Mouse (Mus musculus): ENCODE measurements around the gene Stra6. TPM values are rescaled to one million over a fixed set of nuclear protein-coding genes. Genes with fewer than 3 reads are reported as not detected.

Gene Stra6
- polyA plus RNA-seq, 1 experiment from 2014 or later: 8.6 TPM

GRCm38 (mm10) chr9:58150733-58151361 is 87.3 kb downstream of the Stra6 start:
- no peak overlapping the region for H3K4me3 ChIP-seq (ENCODE audit: low read depth, low read length)
- no peaks in the 10 kb centered on the region for H3K36me3 ChIP-seq (ENCODE audit: control insufficient read depth, insufficient read depth, low read length)
- no peaks in the 10 kb centered on the region for H3K9me3 ChIP-seq (ENCODE audit: control insufficient read depth, low read length)
- no peak for DNase-seq (ENCODE audit: low spot score)
- no peak overlapping the region for H3K9ac ChIP-seq (ENCODE audit: low read length)
- H3K4me2 ChIP-seq (ENCODE audit: low read length): no peak overlapping the region
- no peak overlapping the region for H3K27ac ChIP-seq (ENCODE audit: low read depth)
- H3K27me3 ChIP-seq (replicated peaks; ENCODE audit: control insufficient read depth, insufficient read depth, low read length): no peaks in the 10 kb centered on the region
- H3K4me1 ChIP-seq (replicated peaks; ENCODE audit: control insufficient read depth, insufficient read depth, low read length): peaks cover 28% of the 10 kb centered on the region
- no peak for ATAC-seq (replicated peaks; ENCODE audit: low FRiP score, low TSS enrichment, low read depth)
- WGBS: 74% methylated on average over 4 of the region's 4 CpGs

GRCm38 (mm10) chr9:58153095-58153494 is 89.5 kb downstream of the Stra6 start:
- DNase-seq (ENCODE audit: low spot score) (no peak), ATAC-seq (replicated peaks; ENCODE audit: low FRiP score, low TSS enrichment, low read depth) (no peak)
- H3K4me2 ChIP-seq (ENCODE audit: low read length): no peak overlapping the region
- WGBS: 75% methylated on average over 3 of the region's 3 CpGs
- H3K27ac ChIP-seq (ENCODE audit: low read depth): peak overlapping the region; percentile 27; the same call in 1 of the 2 replicates
- H3K4me3 ChIP-seq (ENCODE audit: low read depth, low read length): no peak overlapping the region
- peaks cover 40% of the 10 kb centered on the region for H3K4me1 ChIP-seq (replicated peaks; ENCODE audit: control insufficient read depth, insufficient read depth, low read length)
- H3K9ac ChIP-seq (ENCODE audit: low read length): no peak overlapping the region
- no peaks in the 10 kb centered on the region for H3K9me3 ChIP-seq (ENCODE audit: control insufficient read depth, low read length)
- H3K27me3 ChIP-seq (replicated peaks; ENCODE audit: control insufficient read depth, insufficient read depth, low read length): no peaks in the 10 kb centered on the region
- no peaks in the 10 kb centered on the region for H3K36me3 ChIP-seq (ENCODE audit: control insufficient read depth, insufficient read depth, low read length)

- H3K4me3 ChIP-seq (ENCODE audit: low read depth, low read length): no peak overlapping the region
- H3K9me3 ChIP-seq (ENCODE audit: control insufficient read depth, low read length): no peaks in the 10 kb centered on the region
- H3K4me2 ChIP-seq (ENCODE audit: low read length): peak overlapping the region; percentile 62
- H3K27ac ChIP-seq (ENCODE audit: low read depth): peak overlapping the region; percentile 74
- H3K27me3 ChIP-seq (replicated peaks; ENCODE audit: control insufficient read depth, insufficient read depth, low read length): no peaks in the 10 kb centered on the region
- no peaks in the 10 kb centered on the region for H3K36me3 ChIP-seq (ENCODE audit: control insufficient read depth, insufficient read depth, low read length)
- H3K4me1 ChIP-seq (replicated peaks; ENCODE audit: control insufficient read depth, insufficient read depth, low read length): peaks cover 53% of the 10 kb centered on the region
- 17% methylated on average over 3 of the region's 3 CpGs for WGBS
- H3K9ac ChIP-seq (ENCODE audit: low read length): no peak overlapping the region
- DNase-seq (ENCODE audit: low spot score) (peak; percentile 81), ATAC-seq (replicated peaks; ENCODE audit: low FRiP score, low TSS enrichment, low read depth) (0 out of 2 replicates have a peak, but pooled peaks have one; percentile 33)
These were observed 91.8 kb downstream of the Stra6 start for GRCm38 (mm10) chr9:58155366-58155765.

- Histone ChIP-seq H3K27me3 (replicated peaks; ENCODE audit: control insufficient read depth, insufficient read depth, low read length) (no peaks in the 10 kb centered on the region), H3K9me3 (ENCODE audit: control insufficient read depth, low read length) (no peaks in the 10 kb centered on the region), H3K9ac (ENCODE audit: low read length) (peak overlapping the region; percentile 52; the same call in 1 of the 2 replicates), H3K4me1 (replicated peaks; ENCODE audit: control insufficient read depth, insufficient read depth, low read length) (peaks cover 59% of the 10 kb centered on the region), H3K36me3 (ENCODE audit: control insufficient read depth, insufficient read depth, low read length) (no peaks in the 10 kb centered on the region), H3K27ac (ENCODE audit: low read depth) (peak overlapping the region; percentile 99; the same call in 1 of the 2 replicates), H3K4me2 (ENCODE audit: low read length) (peak overlapping the region; percentile 62), H3K4me3 (ENCODE audit: low read depth, low read length) (peak overlapping the region; percentile 36)
- no peak for DNase-seq (ENCODE audit: low spot score)
- no peak for ATAC-seq (replicated peaks; ENCODE audit: low FRiP score, low TSS enrichment, low read depth)
- 83% methylated on average over 22 of the region's 22 CpGs for WGBS
These were observed 93.4 kb downstream of the Stra6 start for GRCm38 (mm10) chr9:58156819-58157560.

- H3K27ac ChIP-seq (ENCODE audit: low read depth): peak overlapping the region; percentile 99
- no peak for ATAC-seq (replicated peaks; ENCODE audit: low FRiP score, low TSS enrichment, low read depth)
These were observed 94.2 kb downstream of the Stra6 start for GRCm38 (mm10) chr9:58157838-58158237.

GRCm38 (mm10) chr9:58158541-58159311 is 95.1 kb downstream of the Stra6 start:
- peaks cover 50% of the 10 kb centered on the region for H3K4me1 ChIP-seq (replicated peaks; ENCODE audit: control insufficient read depth, insufficient read depth, low read length)
- WGBS: 10% methylated on average over 7 of the region's 7 CpGs
- H3K36me3 ChIP-seq (ENCODE audit: control insufficient read depth, insufficient read depth, low read length): no peaks in the 10 kb centered on the region
- peak overlapping the region; percentile 52 for H3K9ac ChIP-seq (ENCODE audit: low read length)
- peak overlapping the region; percentile 36 for H3K4me3 ChIP-seq (ENCODE audit: low read depth, low read length)
- ATAC-seq (replicated peaks; ENCODE audit: low FRiP score, low TSS enrichment, low read depth) (peak; percentile 87), DNase-seq (ENCODE audit: low spot score) (peak; percentile 79)
- no peaks in the 10 kb centered on the region for H3K27me3 ChIP-seq (replicated peaks; ENCODE audit: control insufficient read depth, insufficient read depth, low read length)
- H3K9me3 ChIP-seq (ENCODE audit: control insufficient read depth, low read length): no peaks in the 10 kb centered on the region
- peak overlapping the region; percentile 99 for H3K27ac ChIP-seq (ENCODE audit: low read depth)
- peak overlapping the region; percentile 62 for H3K4me2 ChIP-seq (ENCODE audit: low read length)

More at GRCm38 (mm10) chr9:58157838-58158237, 94.2 kb downstream of the Stra6 start:
- H3K4me1 ChIP-seq (replicated peaks; ENCODE audit: control insufficient read depth, insufficient read depth, low read length): peaks cover 59% of the 10 kb centered on the region
- H3K9ac ChIP-seq (ENCODE audit: low read length): peak overlapping the region; percentile 52
- no peaks in the 10 kb centered on the region for H3K36me3 ChIP-seq (ENCODE audit: control insufficient read depth, insufficient read depth, low read length)
- no peak for DNase-seq (ENCODE audit: low spot score)
- H3K4me2 ChIP-seq (ENCODE audit: low read length): peak overlapping the region; percentile 62
- no peaks in the 10 kb centered on the region for H3K27me3 ChIP-seq (replicated peaks; ENCODE audit: control insufficient read depth, insufficient read depth, low read length)
- H3K9me3 ChIP-seq (ENCODE audit: control insufficient read depth, low read length): no peaks in the 10 kb centered on the region
- H3K4me3 ChIP-seq (ENCODE audit: low read depth, low read length): peak overlapping the region; percentile 36
- 62% methylated on average over 13 of the region's 13 CpGs for WGBS

GRCm38 (mm10) chr9:58159855-58160254 is 96.3 kb downstream of the Stra6 start:
- 30% methylated on average over 4 of the region's 4 CpGs for WGBS
- no peak overlapping the region for H3K4me3 ChIP-seq (ENCODE audit: low read depth, low read length)
- H3K36me3 ChIP-seq (ENCODE audit: control insufficient read depth, insufficient read depth, low read length): no peaks in the 10 kb centered on the region
- H3K27ac ChIP-seq (ENCODE audit: low read depth): peak overlapping the region; percentile 99
- H3K9ac ChIP-seq (ENCODE audit: low read length): no peak overlapping the region
- ATAC-seq (replicated peaks; ENCODE audit: low FRiP score, low TSS enrichment, low read depth) (no peak), DNase-seq (ENCODE audit: low spot score) (no peak)
- no peaks in the 10 kb centered on the region for H3K27me3 ChIP-seq (replicated peaks; ENCODE audit: control insufficient read depth, insufficient read depth, low read length)
- no peaks in the 10 kb centered on the region for H3K9me3 ChIP-seq (ENCODE audit: control insufficient read depth, low read length)
- H3K4me2 ChIP-seq (ENCODE audit: low read length): peak overlapping the region; percentile 62
- peaks cover 40% of the 10 kb centered on the region for H3K4me1 ChIP-seq (replicated peaks; ENCODE audit: control insufficient read depth, insufficient read depth, low read length)

- no peak for DNase-seq (ENCODE audit: low spot score)
- 75% methylated on average over 5 of the region's 5 CpGs for WGBS
- Histone ChIP-seq H3K4me1 (replicated peaks; ENCODE audit: control insufficient read depth, insufficient read depth, low read length) (peaks cover 36% of the 10 kb centered on the region), H3K9ac (ENCODE audit: low read length) (no peak overlapping the region), H3K4me3 (ENCODE audit: low read depth, low read length) (no peak overlapping the region), H3K27me3 (replicated peaks; ENCODE audit: control insufficient read depth, insufficient read depth, low read length) (no peaks in the 10 kb centered on the region), H3K4me2 (ENCODE audit: low read length) (peak overlapping the region; percentile 62; the same call in 1 of the 2 replicates), H3K36me3 (ENCODE audit: control insufficient read depth, insufficient read depth, low read length) (no peaks in the 10 kb centered on the region), H3K27ac (ENCODE audit: low read depth) (peak overlapping the region; percentile 99), H3K9me3 (ENCODE audit: control insufficient read depth, low read length) (no peaks in the 10 kb centered on the region)
- ATAC-seq (replicated peaks; ENCODE audit: low FRiP score, low TSS enrichment, low read depth): no peak
These were observed 96.7 kb downstream of the Stra6 start for GRCm38 (mm10) chr9:58160315-58160714.
